Mouse (Mus musculus): ENCODE measurements at regions not wholly inside any gene's neighbourhood (a gene's known extent, or its start where the extent isn't known, plus 50 kb on each side); places are given as distances from the start of the nearest gene placed in this dataset.

- Histone ChIP-seq H3K4me1 (no peaks in the 10 kb centered on the region), H3K9me3 (no peaks in the 10 kb centered on the region), H3K36me3 (replicated peaks; ENCODE audit: low read length) (no peaks in the 10 kb centered on the region), H3K27me3 (replicated peaks) (no peaks in the 10 kb centered on the region), H3K4me3 (replicated peaks) (no peak overlapping the region)
- TF ChIP-seq FLI1 (IDR thresholded peaks at IDR 0.05; ENCODE audit: low read length), result no peak
- no peak for TF ChIP-seq GATA1 (IDR thresholded peaks at IDR 0.05; ENCODE audit: borderline replicate concordance, low read length)
These were observed 123.1 kb upstream of the Btg1 start for GRCm38 (mm10) chr10:96493706-96494105.

GRCm38 (mm10) chr10:96496700-96497099 lies 120.1 kb upstream of the Btg1 start:
- Histone ChIP-seq H3K27me3 (replicated peaks) (no peaks in the 10 kb centered on the region), H3K36me3 (replicated peaks; ENCODE audit: low read length) (no peaks in the 10 kb centered on the region), H3K4me3 (replicated peaks) (no peak overlapping the region), H3K9me3 (no peaks in the 10 kb centered on the region), H3K4me1 (no peaks in the 10 kb centered on the region)
- TF ChIP-seq GATA1 (IDR thresholded peaks at IDR 0.05; ENCODE audit: borderline replicate concordance, low read length), result no peak
- no peak for TF ChIP-seq FLI1 (IDR thresholded peaks at IDR 0.05; ENCODE audit: low read length)

DNA sequence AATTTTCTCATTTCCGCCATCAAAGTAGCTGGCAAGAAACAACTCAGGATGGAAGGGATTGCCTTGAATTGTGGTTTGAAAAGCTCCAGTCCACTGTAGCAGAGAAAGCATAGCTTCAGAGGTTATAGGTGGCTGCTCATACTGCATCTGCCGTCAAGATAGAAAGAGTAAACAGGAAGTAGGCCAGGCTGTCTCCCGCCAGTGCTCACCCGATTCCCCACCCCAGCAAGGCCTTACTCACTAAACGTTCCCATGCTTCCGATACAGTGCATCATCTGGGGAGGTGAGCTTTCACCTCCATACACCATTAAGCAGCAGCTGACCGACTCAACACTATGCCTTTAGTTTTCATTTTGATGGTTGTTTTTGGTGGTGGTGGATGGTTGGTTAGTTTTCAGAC lies 119.3 kb upstream of the Btg1 start:
- no peaks in the 10 kb centered on the region for H3K27me3 ChIP-seq (replicated peaks)
- TF ChIP-seq FLI1 (IDR thresholded peaks at IDR 0.05; ENCODE audit: low read length) (no peak), GATA1 (IDR thresholded peaks at IDR 0.05; ENCODE audit: borderline replicate concordance, low read length) (no peak)
- 0 out of 2 replicates have a peak, but pooled peaks cover under 1% of the 10 kb centered on the region for H3K9me3 ChIP-seq

DNA sequence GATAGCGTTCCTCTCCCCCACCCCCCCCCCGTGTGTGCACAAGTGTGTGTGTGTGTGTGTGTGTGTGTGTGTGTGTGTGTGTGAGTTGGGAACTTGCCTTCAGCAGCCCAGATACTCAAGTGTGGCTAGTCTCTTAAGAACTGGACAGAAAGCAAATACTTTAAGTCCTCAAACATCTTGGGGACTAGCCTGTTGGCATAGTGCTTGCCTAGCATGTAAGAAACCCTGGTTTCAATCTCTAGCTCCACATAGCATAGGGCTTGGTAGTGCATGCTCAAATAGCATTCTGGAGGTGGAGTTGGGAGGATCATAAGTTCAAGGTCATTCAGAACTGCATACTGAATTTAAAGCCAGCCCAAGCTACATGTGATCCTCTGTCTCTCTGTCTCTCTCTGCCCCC lies 117.5 kb upstream of the Btg1 start:
- H3K27me3 ChIP-seq (replicated peaks), result no peaks in the 10 kb centered on the region
- no peaks in the 10 kb centered on the region for H3K36me3 ChIP-seq (replicated peaks; ENCODE audit: low read length)
- H3K4me1 ChIP-seq, result no peaks in the 10 kb centered on the region
- no peak overlapping the region for H3K4me3 ChIP-seq (replicated peaks)
- peaks cover 8% of the 10 kb centered on the region for H3K9me3 ChIP-seq
- no peak for TF ChIP-seq GATA1 (IDR thresholded peaks at IDR 0.05; ENCODE audit: borderline replicate concordance, low read length)
- TF ChIP-seq FLI1 (IDR thresholded peaks at IDR 0.05; ENCODE audit: low read length), result no peak

More for the DNA sequence above, 119.3 kb upstream of the Btg1 start:
- Histone ChIP-seq H3K4me3 (replicated peaks) (no peak overlapping the region), H3K36me3 (replicated peaks; ENCODE audit: low read length) (no peaks in the 10 kb centered on the region), H3K4me1 (no peaks in the 10 kb centered on the region)

- Histone ChIP-seq H3K36me3 (replicated peaks; ENCODE audit: low read length) (no peaks in the 10 kb centered on the region), H3K4me1 (no peaks in the 10 kb centered on the region), H3K4me3 (replicated peaks) (no peak overlapping the region), H3K27me3 (replicated peaks) (no peaks in the 10 kb centered on the region), H3K9me3 (peaks cover 10% of the 10 kb centered on the region)
- no peak for TF ChIP-seq GATA1 (IDR thresholded peaks at IDR 0.05; ENCODE audit: borderline replicate concordance, low read length)
- TF ChIP-seq FLI1 (IDR thresholded peaks at IDR 0.05; ENCODE audit: low read length), result no peak
These were observed 114.6 kb upstream of the Btg1 start for GRCm38 (mm10) chr10:96502090-96502728.

- H3K27me3 ChIP-seq (replicated peaks), result no peaks in the 10 kb centered on the region
- peaks cover 10% of the 10 kb centered on the region for H3K9me3 ChIP-seq
- no peak overlapping the region for H3K4me3 ChIP-seq (replicated peaks)
- no peaks in the 10 kb centered on the region for H3K4me1 ChIP-seq
- no peaks in the 10 kb centered on the region for H3K36me3 ChIP-seq (replicated peaks; ENCODE audit: low read length)
- no peak for TF ChIP-seq FLI1 (IDR thresholded peaks at IDR 0.05; ENCODE audit: low read length)
- no peak for TF ChIP-seq GATA1 (IDR thresholded peaks at IDR 0.05; ENCODE audit: borderline replicate concordance, low read length)
These were observed 114.1 kb upstream of the Btg1 start for GRCm38 (mm10) chr10:96502736-96503135.

DNA sequence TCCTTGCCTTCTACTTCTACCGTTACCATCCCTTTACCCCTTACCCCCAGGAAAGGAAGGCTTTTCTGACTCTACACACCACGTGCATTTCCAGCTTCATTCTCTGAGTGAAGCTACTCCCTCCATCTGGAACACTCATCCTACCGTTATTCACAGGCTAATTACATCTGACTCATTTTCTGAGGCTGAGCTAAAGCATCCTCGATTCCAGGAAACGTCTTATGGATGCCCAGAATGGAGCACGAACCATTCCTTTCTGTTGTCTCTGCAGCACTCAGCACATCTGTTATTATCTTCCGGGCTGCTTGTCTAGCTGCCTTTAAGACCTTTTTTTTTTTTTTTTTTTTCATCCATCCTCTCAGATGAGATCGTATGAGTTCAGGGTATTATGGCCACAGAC lies 112.5 kb upstream of the Btg1 start:
- Histone ChIP-seq H3K36me3 (replicated peaks; ENCODE audit: low read length) (no peaks in the 10 kb centered on the region), H3K4me1 (no peaks in the 10 kb centered on the region), H3K4me3 (replicated peaks) (peak overlapping the region; percentile 14), H3K27me3 (replicated peaks) (no peaks in the 10 kb centered on the region), H3K9me3 (peaks cover 10% of the 10 kb centered on the region)
- no peak for TF ChIP-seq GATA1 (IDR thresholded peaks at IDR 0.05; ENCODE audit: borderline replicate concordance, low read length)
- TF ChIP-seq FLI1 (IDR thresholded peaks at IDR 0.05; ENCODE audit: low read length), result no peak

DNA sequence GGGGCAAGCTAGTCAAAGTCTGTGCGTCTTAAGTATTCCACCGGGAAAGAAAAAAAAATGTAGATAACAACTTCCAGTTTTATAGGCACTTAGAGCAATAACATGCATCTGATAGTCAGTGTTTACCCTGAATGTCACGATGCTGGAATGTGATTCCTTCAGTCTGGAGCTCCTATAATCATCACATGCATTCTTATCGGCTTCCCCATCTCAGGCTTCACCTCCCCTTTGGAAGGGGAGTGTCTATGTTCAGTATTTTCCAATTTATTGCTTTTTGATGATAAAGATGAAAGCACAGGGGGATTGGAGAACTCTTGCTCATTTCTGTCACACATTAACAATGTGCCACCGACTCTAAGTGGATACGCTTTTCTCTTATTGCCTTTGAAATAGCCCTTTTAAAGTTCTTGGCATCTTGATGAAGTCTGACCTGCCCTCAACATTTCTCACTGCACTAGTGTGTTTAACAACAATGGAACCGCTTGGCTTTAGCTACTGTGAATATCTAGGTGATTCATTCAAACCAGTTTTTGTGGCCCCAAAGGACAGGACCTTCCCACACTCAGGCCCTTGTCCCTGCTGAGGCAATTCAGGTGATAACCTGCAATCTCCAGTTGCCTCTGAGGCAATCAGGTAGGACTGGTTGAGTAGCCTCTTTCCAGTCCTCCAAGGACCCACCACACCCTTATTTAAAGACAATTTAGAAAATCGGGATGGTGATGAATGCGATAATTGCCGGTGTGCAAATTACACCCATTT lies 101.5 kb upstream of the Btg1 start:
- Histone ChIP-seq H3K4me3 (replicated peaks) (no peak overlapping the region), H3K9me3 (no peaks in the 10 kb centered on the region), H3K36me3 (replicated peaks; ENCODE audit: low read length) (no peaks in the 10 kb centered on the region), H3K27me3 (replicated peaks) (no peaks in the 10 kb centered on the region), H3K4me1 (no peaks in the 10 kb centered on the region)
- TF ChIP-seq GATA1 (IDR thresholded peaks at IDR 0.05; ENCODE audit: borderline replicate concordance, low read length) (no peak), FLI1 (IDR thresholded peaks at IDR 0.05; ENCODE audit: low read length) (no peak)

GRCm38 (mm10) chr10:96515923-96516258 lies 100.9 kb upstream of the Btg1 start:
- no peaks in the 10 kb centered on the region for H3K4me1 ChIP-seq
- no peaks in the 10 kb centered on the region for H3K36me3 ChIP-seq (replicated peaks; ENCODE audit: low read length)
- H3K9me3 ChIP-seq, result no peaks in the 10 kb centered on the region
- H3K4me3 ChIP-seq (replicated peaks), result no peak overlapping the region
- no peaks in the 10 kb centered on the region for H3K27me3 ChIP-seq (replicated peaks)
- no peak for TF ChIP-seq GATA1 (IDR thresholded peaks at IDR 0.05; ENCODE audit: borderline replicate concordance, low read length)
- TF ChIP-seq FLI1 (IDR thresholded peaks at IDR 0.05; ENCODE audit: low read length), result no peak

DNA sequence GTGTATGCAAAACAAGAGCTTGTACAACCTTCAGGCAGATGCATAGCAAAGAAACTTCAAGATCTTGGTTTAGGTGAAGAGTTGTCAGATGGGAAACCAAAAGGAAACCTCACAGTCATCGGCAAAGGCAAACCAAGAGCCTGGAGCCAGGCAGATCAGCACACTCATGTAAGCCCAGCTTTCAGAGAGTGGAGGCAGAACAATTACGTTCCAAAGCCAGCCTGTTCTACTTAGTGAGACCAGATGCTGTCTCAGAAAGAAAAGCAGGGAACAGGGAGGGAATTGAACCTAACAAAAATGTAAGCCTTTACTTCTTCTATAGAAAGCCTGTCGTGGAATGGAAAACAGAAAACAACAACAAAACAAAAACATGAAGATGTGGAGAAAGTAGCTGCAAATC lies 97.4 kb upstream of the Btg1 start:
- no peaks in the 10 kb centered on the region for H3K4me1 ChIP-seq
- no peak overlapping the region for H3K4me3 ChIP-seq (replicated peaks)
- peaks cover 9% of the 10 kb centered on the region for H3K9me3 ChIP-seq
- no peak for TF ChIP-seq GATA1 (IDR thresholded peaks at IDR 0.05; ENCODE audit: borderline replicate concordance, low read length)
- TF ChIP-seq FLI1 (IDR thresholded peaks at IDR 0.05; ENCODE audit: low read length), result no peak
- H3K36me3 ChIP-seq (replicated peaks; ENCODE audit: low read length), result no peaks in the 10 kb centered on the region
- H3K27me3 ChIP-seq (replicated peaks), result peaks cover 2% of the 10 kb centered on the region

Measured in megakaryocyte, embryonic 14.5 days (primary cell).